Mouse (Mus musculus) bone marrow, adult 2 months (tissue): ENCODE results near the gene Stau1.

Source experiments
- CTCF ChIP-seq: fragments of 200-500 bp; IDR thresholded peaks from 2 replicates; pipeline ENCODE4 v1.5.1; 2011; ENCODE audit warnings: low read length, control low read depth; ENCODE audit not compliant: control insufficient read depth, insufficient read depth
- POLR2A ChIP-seq: fragments of 200-500 bp; IDR thresholded peaks from 2 replicates; pipeline ENCODE4 v1.6.1; 2011; ENCODE audit warnings: low read depth, mild to moderate bottlenecking, control low read depth, low read length, borderline replicate concordance; ENCODE audit not compliant: control insufficient read depth

- TF ChIP-seq CTCF (no peak), POLR2A (no peak)
Measured at GRCm38 (mm10) chr2:166923971-166924370, 72.1 kb downstream of the Stau1 start.
